Mouse (Mus musculus) cerebellum, adult 11 months (tissue): ENCODE data around the gene Ttc13.

Experiments used
- DNase-seq: peaks from one replicate; pipeline ENCODE4 v3.0.0; 2022

Gene Ttc13

DNA sequence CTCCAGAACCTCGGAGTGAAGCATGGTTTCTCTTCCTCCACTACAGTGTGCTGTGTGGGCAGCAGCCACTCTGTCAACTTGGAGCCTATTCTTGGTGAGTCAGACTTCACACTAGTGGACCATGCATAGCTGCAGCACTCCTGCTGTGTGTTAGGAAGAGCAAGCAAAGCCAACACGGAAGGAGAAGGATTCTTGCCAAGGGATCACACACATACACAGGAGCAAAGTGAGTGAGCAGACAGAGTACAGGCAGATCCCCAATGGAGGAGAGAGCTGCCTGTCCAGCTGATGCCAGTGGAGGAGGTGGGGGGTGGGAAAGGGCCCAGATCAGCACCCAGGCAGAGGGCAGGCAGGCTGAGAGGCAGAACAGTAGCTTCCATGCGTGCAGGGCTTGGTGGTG, 19.6 kb downstream of the Ttc13 start:
- peak; percentile 31 for DNase-seq

DNA sequence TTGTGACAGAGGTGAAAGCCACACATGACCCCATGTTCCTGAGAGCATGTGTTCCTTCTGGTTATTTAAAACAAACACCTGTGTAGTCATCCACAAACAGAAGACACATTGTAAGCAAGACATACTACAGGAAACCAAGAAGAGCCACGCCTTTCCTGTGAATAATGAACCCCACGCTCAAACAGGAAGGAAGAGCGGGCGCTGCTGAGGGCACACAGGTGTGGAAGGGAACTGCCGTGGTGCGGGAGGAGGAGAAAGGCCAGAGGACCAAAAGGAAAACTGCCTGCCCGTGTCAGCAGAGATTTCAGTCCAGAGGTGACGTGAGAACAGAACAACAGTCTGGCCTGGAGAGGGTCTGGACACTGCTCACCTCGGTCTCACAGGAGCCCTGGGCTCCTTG, 20.8 kb downstream of the Ttc13 start:
- DNase-seq, result no peak

DNA sequence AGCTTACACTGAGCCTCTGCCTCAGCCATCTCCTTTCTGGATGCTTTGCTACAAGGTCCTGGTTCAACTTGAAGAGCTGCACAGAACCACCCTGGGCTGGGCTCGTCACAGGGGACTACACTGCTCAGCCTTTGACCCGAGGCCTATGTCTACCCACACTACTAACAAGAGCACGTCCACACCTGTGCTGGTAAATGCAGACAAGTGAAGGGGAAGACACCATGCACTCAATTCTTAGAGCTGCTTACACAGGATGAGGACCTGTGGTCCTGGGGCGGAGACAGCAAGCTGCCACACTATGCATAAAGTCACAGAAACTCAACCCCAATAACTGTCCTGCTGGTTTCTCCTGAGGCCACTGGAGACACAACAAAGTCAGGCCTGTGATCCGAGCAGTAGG, 21.5 kb downstream of the Ttc13 start:
- DNase-seq, result no peak

DNA sequence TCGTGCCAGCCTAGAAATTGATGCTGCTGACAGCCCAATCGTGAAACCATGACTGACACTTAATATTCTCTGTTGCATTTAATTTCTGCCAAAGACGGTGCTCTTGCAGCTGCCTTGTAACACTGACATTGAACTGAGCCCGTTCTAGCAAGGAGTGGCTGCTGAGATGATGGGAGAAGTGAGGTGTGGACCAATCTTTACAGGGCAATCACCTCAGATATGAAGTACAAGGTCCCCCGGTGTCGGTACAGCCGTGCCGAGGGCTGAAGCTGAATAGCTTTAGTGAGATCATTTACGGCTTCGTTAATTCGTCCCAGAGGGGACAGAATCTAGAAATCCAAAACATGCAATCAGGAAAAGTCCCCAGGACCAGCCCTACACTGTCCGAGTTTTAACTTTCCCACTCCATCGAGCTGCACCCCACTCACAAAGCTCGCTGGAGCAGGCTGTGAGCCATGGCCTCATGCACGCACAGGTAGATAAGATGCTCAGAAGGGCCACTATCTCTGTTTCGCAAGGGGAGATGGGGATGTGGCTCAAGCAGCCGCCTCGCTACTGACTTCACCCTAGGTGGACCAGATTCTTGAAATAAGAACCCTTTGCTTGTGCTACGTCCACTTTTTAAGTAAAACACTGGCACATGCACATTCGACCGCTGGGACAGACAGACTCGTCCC, 26.2 kb downstream of the Ttc13 start:
- no peak for DNase-seq

GRCm38 (mm10) chr8:124691706-124692105, 30.1 kb downstream of the Ttc13 start:
- DNase-seq, result no peak

- no peak for DNase-seq
Measured at GRCm38 (mm10) chr8:124688899-124689298, 32.9 kb downstream of the Ttc13 start.

DNA sequence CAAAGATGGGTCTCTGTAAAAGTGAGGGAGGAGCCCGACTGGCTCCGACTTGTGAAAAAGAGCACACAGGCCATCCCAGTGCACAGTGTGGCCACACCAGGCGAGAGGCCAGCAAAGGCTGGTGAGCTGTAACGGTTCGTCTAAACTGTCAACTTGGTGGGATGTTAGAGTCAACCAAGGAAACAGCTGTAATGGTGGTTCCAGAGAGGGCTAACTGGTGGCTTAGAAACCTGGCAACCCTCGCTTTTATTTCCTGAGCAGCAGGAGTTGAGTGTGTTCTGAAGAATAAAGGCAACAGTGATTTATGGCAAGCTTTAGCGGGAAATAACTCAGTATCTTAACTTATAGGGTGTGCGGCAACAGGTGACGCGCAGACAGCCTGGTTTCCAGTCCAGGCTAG, 39.6 kb downstream of the Ttc13 start:
- DNase-seq, result no peak

DNA sequence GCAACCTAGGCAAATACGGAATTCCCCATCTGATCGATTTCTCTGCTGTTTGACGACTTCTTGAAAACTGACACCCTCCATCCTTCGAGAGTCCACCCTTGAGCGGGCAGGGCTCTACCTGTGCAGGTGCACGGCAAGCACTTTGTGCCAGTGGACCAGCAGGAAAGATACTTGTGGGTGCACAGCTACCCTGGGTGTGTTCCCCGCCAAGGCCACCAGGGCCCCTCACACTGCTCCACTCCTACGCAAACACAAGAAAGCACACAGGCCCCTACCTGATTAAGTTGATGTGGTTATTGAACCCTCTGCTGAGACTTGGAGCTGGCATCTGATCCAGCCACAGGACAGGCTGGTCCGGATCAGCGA, 40.0 kb downstream of the Ttc13 start:
- no peak for DNase-seq

- no peak for DNase-seq
Measured at GRCm38 (mm10) chr8:124681077-124681791, 40.5 kb downstream of the Ttc13 start.

DNA sequence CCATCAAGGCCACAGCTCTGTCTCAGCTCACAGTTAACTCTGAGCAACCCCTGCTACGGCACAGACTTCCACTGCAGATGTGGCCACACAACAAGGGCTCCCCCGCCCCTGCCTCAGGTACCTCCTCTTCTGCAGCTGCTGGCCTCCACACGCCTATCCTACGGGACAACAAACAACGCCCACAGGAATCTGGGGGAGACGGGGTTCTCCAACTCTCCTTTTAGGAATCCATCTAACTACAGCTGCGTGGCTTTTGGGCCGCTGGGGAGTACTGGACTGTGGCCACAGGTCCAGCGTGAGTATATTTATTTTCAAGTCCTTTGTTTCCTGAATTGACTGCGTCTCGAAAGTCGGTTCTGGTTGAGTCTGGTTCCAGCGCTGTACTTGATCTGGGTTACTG, 43.5 kb downstream of the Ttc13 start:
- DNase-seq, result no peak

DNA sequence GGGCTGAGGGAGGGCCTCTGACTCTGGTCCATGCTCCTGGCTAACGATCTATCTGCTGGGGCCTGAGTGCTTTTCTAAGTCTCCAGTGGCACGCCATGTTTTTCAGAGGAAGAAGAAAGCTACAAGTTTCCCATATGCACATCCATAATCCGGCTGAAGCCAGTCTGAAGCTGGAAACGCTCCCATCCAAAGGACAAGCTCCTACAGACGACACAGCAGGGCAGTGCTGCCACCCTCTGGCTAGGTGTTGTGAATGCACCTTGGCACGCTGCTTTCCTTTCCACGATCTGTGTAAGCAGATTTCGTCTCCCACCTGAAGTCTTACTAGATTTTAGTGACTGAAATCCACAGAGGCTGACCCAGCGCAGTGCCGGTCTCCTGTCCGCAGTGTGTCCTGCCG, 44.3 kb downstream of the Ttc13 start:
- peak; percentile 90 for DNase-seq

DNA sequence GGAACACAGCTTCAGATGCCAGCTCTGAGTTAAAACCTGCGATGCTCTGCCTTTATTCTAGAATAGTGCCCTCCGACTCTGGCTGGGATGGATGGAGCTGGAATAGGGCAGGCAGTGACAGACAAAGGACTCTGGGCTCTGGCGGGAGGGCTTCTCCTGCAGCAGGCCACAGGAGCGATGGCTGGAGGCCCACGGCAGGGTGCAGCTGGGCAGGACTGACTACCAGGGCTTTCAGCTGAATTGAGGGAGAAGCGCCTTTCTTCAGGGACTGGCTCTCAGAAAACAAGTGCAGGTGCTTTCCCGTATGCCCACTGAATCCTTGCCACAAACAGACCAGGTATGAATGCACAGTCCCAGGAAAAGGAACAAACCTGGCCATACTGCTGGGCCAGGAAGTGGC, 44.7 kb downstream of the Ttc13 start:
- DNase-seq, result no peak

DNA sequence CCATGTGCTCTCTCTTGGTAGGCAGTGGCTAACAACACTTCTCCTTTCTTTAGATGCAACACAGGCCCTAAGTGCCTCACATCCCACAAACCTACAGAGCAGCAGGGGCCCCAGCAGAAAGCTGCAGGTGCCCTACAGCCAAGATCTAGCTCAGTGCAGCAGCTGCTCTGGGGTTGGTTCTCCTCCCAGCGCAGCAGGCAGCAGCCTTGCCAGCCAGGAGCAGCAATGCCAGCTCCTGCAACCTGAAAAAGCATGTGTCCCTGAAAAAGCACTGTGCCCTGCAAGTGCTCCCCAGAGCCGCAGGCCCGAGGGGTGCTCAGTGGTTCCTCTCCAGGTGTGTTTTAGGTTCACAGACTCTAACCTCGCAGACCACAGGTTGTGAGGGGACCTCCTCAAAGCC, 45.1 kb downstream of the Ttc13 start:
- DNase-seq, result peak; percentile 72

DNA sequence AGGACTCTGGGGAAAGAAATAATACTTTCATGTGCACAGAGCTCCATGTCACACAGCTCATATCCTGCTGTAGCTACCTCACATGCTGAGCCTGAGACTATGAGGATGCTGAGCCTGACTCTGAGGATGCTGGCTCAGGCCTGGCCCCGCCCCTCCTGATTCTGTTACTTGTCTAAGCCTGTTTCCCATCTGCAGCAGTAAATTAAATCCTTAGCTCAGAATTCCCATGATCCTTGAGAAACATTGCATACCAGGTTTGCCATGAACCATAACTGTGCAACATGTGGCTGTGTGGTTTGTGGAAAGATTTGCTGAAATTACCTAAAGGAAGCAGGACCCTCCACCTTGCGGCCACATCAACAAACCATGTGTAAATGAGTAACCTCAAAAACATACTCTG, 49.4 kb downstream of the Ttc13 start:
- no peak for DNase-seq

- DNase-seq, result no peak
Measured at GRCm38 (mm10) chr8:124668798-124669197, 53.0 kb downstream of the Ttc13 start.

- DNase-seq, result no peak
Measured at GRCm38 (mm10) chr8:124664414-124664813, 57.4 kb downstream of the Ttc13 start.

DNA sequence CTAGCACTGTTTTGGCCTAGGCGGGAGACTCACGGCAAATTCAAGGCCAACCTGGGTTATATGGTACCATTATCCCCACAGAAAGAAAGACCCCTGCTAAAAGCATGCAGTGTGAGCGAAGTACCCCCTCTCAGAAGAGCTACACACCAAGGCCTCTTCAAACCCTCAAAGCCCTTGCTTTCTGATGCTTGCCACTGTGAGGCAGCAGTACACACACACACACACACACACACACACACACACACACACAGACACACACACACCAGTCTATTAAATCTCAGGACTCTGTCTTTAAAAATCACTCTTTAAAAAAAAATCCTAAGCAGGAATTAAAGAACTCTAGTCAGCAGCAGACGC, 57.9 kb downstream of the Ttc13 start:
- no peak for DNase-seq

DNA sequence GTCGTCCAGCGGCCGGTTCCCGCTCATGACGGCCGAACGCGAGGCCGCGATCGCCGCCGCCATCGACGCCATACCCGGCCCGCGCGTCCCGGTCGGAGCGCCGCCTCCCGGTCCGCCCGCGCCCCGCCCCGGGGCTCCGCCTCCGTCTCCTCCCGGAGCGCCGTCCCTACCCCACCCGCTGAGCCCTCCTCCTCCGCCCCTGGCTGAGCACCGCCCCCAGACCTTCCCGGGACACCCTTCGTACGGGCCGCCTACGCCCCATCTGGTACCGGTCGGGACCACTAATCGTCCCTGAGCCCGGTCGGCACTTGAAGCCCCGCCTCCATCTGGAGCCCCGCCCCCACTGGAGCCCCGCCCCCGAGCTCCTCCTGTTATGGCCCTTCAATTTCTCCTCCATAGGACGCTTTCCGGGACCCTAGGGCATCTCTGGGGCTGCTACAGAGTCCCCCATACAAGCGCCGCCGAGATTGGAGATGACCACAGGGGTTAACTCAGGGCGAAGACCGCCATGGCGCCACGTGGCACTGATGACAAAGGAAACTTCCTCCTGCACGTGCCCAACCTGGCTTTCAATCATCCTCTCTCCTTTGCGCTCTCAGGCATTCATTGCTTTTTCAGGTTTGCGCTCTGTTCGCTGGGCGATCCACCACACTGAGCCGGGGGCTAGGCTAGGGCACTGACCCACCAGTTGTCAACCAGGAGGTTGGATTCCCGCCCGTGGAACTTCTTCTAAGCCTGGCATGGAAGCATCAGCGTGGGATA, 58.5 kb downstream of the Ttc13 start, which contains the start of gene 2310022B05Rik:
2310022B05Rik (minus strand) TSS at position 258 of the 762 bp plus-strand sequence.
- peak; percentile 70 for DNase-seq

DNA sequence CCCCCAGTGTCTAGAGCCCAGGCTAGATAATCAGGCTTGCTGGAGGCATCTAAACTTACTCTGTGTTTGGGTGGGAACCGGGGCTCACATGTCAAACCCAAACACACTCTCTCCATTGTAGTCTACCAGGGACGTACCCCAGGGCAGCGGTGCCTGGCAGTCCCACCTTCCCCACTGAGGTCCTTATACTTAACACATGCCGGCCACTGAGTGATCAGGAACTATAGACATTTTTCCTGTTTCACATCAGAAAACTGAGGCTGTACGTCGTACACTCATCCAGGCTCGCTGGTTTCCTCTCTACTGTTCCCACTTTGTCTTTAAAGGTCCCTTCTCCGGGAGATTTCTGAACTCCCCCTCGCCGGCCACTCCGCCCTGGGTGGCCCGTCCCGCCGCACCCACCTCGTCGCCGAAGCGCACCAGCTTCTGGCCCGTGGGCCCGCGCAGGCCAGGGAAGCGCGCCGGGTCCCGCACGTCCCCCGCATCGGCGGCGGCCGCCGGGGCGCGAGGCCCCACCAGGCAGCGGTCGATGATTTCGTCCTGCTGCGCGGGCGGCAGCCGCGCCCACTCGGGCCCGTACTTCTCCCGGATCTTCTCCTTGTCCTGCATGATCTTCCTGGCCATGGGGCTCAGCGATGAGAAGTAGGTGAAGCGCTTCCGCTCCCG, 59.2 kb downstream of the Ttc13 start:
- DNase-seq, result no peak

GRCm38 (mm10) chr8:124661781-124662180, 60.0 kb downstream of the Ttc13 start:
- DNase-seq, result no peak

- peak; percentile 35 for DNase-seq
Measured at GRCm38 (mm10) chr8:124658415-124658814, 63.4 kb downstream of the Ttc13 start.

DNA sequence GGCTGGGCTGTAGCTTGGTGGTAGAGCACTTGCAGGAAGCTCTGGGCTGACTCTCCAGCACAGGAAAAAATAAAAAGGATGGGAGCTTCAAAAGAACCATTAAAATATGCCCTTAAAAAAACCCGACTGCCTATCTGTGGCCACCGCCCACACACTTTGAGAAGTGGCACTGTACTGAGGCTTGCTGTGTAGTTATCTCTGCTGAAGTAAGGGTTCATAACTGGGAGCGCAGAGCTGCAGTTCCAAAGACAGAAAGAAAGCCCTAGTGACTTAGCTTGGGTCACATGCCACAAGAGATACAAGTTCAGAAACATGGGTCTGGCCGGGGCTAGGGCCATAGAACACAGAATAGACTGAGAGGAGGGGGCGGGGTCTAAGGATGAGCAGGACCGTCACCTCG, 63.8 kb downstream of the Ttc13 start:
- no peak for DNase-seq
